Mouse (Mus musculus) liver, postnatal 0 days (tissue): ENCODE measurements around the gene Rpl10-ps3. TPM values are rescaled to one million over a fixed set of nuclear protein-coding genes. Genes with fewer than 3 reads are reported as not detected.

ENCODE experiments used
- ATAC-seq: fragments of 200-750 bp; cut with Nextera tagmentation; 2 replicates; pipeline ENCODE4 v1.8.0; 2017; ENCODE audit warnings: mild to moderate bottlenecking, moderate library complexity
- DNase-seq: peaks from one replicate; pipeline ENCODE4 v3.0.0-alpha.2; 2016
- H3K27ac ChIP-seq: fragments of 300-500 bp; sonication (generic); 2 replicates; pipeline ENCODE4 v1.5.1; 2014; ENCODE audit warnings: antibody characterized with exemption, moderate library complexity, mild to moderate bottlenecking, low read depth
- H3K27me3 ChIP-seq: fragments of 300-500 bp; sonication (generic); 2 replicates; pipeline ENCODE4 v1.6.1; 2014; ENCODE audit warnings: low read length, control low read depth, mixed read lengths; ENCODE audit not compliant: insufficient read depth
- H3K36me3 ChIP-seq: fragments of 300-500 bp; sonication (generic); replicated peaks from 2 replicates; pipeline ENCODE4 v1.6.1; 2014; ENCODE audit warnings: mild to moderate bottlenecking, control low read depth, low read length, moderate library complexity, mixed read lengths; ENCODE audit not compliant: insufficient read depth
- H3K4me1 ChIP-seq: fragments of 300-500 bp; sonication (generic); 2 replicates; pipeline ENCODE4 v1.6.1; 2014; ENCODE audit warnings: antibody characterized with exemption, mild to moderate bottlenecking, control low read depth; ENCODE audit not compliant: insufficient read depth
- H3K4me2 ChIP-seq: fragments of 300-500 bp; sonication (generic); 2 replicates; pipeline ENCODE4 v1.6.1; 2014; ENCODE audit warnings: low read depth, mild to moderate bottlenecking, low read length, moderate library complexity, mixed read lengths
- H3K4me3 ChIP-seq: fragments of 300-500 bp; sonication (generic); 2 replicates; pipeline ENCODE4 v1.5.1; 2014; ENCODE audit warnings: low read depth, low read length
- H3K9ac ChIP-seq: fragments of 300-500 bp; sonication (generic); replicated peaks from 2 replicates; pipeline ENCODE4 v1.6.1; 2014; ENCODE audit warnings: mild to moderate bottlenecking, moderate library complexity
- H3K9me3 ChIP-seq: fragments of 300-500 bp; sonication (generic); 2 replicates; pipeline ENCODE4 v1.6.1; 2016; ENCODE audit warnings: mild to moderate bottlenecking, control low read depth, low read length, mixed read lengths
- CTCF ChIP-seq: sonication (generic); IDR thresholded peaks from 2 replicates; pipeline ENCODE4 v1.5.1; 2016; ENCODE audit warnings: antibody characterized with exemption, low read depth
- EP300 ChIP-seq: IDR thresholded peaks from 2 replicates; pipeline ENCODE4 v1.6.1; 2016; ENCODE audit warnings: antibody characterized with exemption, low read depth, mild to moderate bottlenecking
- WGBS: fragments of 180-500 bp; shearing (Covaris S2); extraction: QIAGEN DNeasy Blood & Tissue Kit; methylation state at CpG from one replicate; pipeline ENCODE4 v1.1.7; 2014; ENCODE audit not compliant: insufficient replicate concordance; 5-methylcytosine and 5-hydroxymethylcytosine counted together
- polyA plus RNA-seq: library from polyadenylated mRNA; unstranded; fragments of >200 nt; fragmentation: Nextera tagmentation; extraction: Ambion mirVana; gene quantifications from 2 replicates; pipeline ENCODE4 v1.2.1, GENCODE M21; 2015

The Rpl10-ps3 gene
- polyA plus RNA-seq, 1 experiment from 2014 or later: 194 TPM

- H3K4me2 ChIP-seq: no peak overlapping the region
- no peak for TF ChIP-seq CTCF
- no peak for TF ChIP-seq EP300
- H3K4me1 ChIP-seq: no peaks in the 10 kb centered on the region
- no peak overlapping the region for H3K27ac ChIP-seq
- ATAC-seq (no peak), DNase-seq (no peak)
- H3K4me3 ChIP-seq: no peak overlapping the region
- H3K9ac ChIP-seq: no peak overlapping the region
- H3K9me3 ChIP-seq: no peaks in the 10 kb centered on the region
- no peaks in the 10 kb centered on the region for H3K27me3 ChIP-seq
- H3K36me3 ChIP-seq: no peaks in the 10 kb centered on the region
These were observed 43.0 kb downstream of the Rpl10-ps3 start for GRCm38 (mm10) chr9:50301722-50302121.

GRCm38 (mm10) chr9:50298389-50298788, 46.4 kb downstream of the Rpl10-ps3 start:
- no peak for ATAC-seq
- H3K27me3 ChIP-seq: no peaks in the 10 kb centered on the region
- no peak for DNase-seq
- no peaks in the 10 kb centered on the region for H3K4me1 ChIP-seq
- H3K9ac ChIP-seq: no peak overlapping the region
- TF ChIP-seq EP300 (no peak), CTCF (no peak)
- WGBS: 42% methylated on average over 2 of the region's 2 CpGs
- no peak overlapping the region for H3K4me3 ChIP-seq
- H3K27ac ChIP-seq: no peak overlapping the region
- H3K9me3 ChIP-seq: no peaks in the 10 kb centered on the region; the same call in 1 of the 2 replicates
- H3K4me2 ChIP-seq: no peak overlapping the region
- H3K36me3 ChIP-seq: no peaks in the 10 kb centered on the region

Other genes starting within 250 kb of the Rpl10-ps3 start
- 0.71 and 1.0 TPM in 2 replicates for gene Plet1, start 149.6 kb upstream of the Rpl10-ps3 start, polyA plus RNA-seq
- 44.6 and 48.9 TPM in 2 replicates for gene Pts, start 183.8 kb upstream of the Rpl10-ps3 start, polyA plus RNA-seq
- gene Il18, start 209.9 kb upstream of the Rpl10-ps3 start, polyA plus RNA-seq: 19.1 and 19.8 TPM in 2 replicates
- 1.1 and 1.6 TPM in 2 replicates for gene Bco2, start 210.2 kb upstream of the Rpl10-ps3 start, polyA plus RNA-seq
- gene Tex12, start 216.4 kb upstream of the Rpl10-ps3 start, polyA plus RNA-seq: not detected in 2 replicates